Mouse (Mus musculus): ENCODE results near the gene Fkbp11.

GRCm38 (mm10) chr15:98710442-98710841 is 17.6 kb downstream of the Fkbp11 start:
- TF ChIP-seq HCFC1 (IDR thresholded peaks at IDR 0.05; ENCODE audit: borderline replicate concordance, insufficient read depth, low read length) (no peak), ZNF384 (IDR thresholded peaks at IDR 0.05; ENCODE audit: low read depth, low read length) (0 out of 2 replicates have a peak, but pooled peaks have one; percentile 31), MAFK (IDR thresholded peaks at IDR 0.05; ENCODE audit: insufficient read depth, low read depth, low read length) (no peak)

Data from ES-E14 (cell line).